Mouse (Mus musculus) embryonic fibroblast, embryonic 13.5 days (primary cell): Measurements from ENCODE around the gene Arhgef38. TPM values are rescaled to one million over a fixed set of nuclear protein-coding genes. Genes with fewer than 3 reads are reported as not detected.

Source experiments
- H3K27ac ChIP-seq: 2 replicates; pipeline ENCODE4 v1.5.1; 2012; ENCODE audit warnings: low read length, control low read depth, inconsistent platforms; ENCODE audit not compliant: insufficient read depth
- H3K4me1 ChIP-seq: 2 replicates; pipeline ENCODE4 v1.6.1; 2011; ENCODE audit warnings: low read length; ENCODE audit not compliant: control insufficient read depth, insufficient read depth
- H3K4me3 ChIP-seq: 2 replicates; pipeline ENCODE4 v1.5.1; 2011; ENCODE audit warnings: mild to moderate bottlenecking, control low read depth, low read length; ENCODE audit not compliant: insufficient read depth
- CTCF ChIP-seq: IDR thresholded peaks from 2 replicates; pipeline ENCODE4 v1.5.1; 2011; ENCODE audit warnings: mild to moderate bottlenecking, control low read depth, low read length, moderate library complexity, borderline replicate concordance; ENCODE audit not compliant: insufficient read depth
- POLR2A ChIP-seq: IDR thresholded peaks from 2 replicates; pipeline ENCODE4 v1.6.1; 2011; ENCODE audit warnings: low read depth, mild to moderate bottlenecking, control low read depth, low read length, moderate library complexity
- polyA plus RNA-seq: library from polyadenylated mRNA; stranded (reverse); fragments of >200 nt; gene quantifications from 2 replicates; pipeline ENCODE4 v1.2.4, GENCODE M21; 2011; ENCODE audit warnings: low read depth; ENCODE audit not compliant: missing spikeins, insufficient read length

Gene Arhgef38
- polyA plus RNA-seq, result not detected in 2 replicates

GRCm38 (mm10) chr3:133234821-133235295 lies at the start of gene Arhgef38:
Gene Arhgef38 (minus strand): TSS chr3:133234949.
- TF ChIP-seq POLR2A (no peak), CTCF (no peak)
- Histone ChIP-seq H3K27ac (no peak within 1 kb of the TSS), H3K4me1 (no peaks in the 10 kb centered on the region), H3K4me3 (no peak within 1 kb of the TSS)

GRCm38 (mm10) chr3:133271887-133272286 lies 37.1 kb upstream of the Arhgef38 start:
- TF ChIP-seq POLR2A (no peak), CTCF (no peak)
- H3K4me1 ChIP-seq, result no peaks in the 10 kb centered on the region

DNA sequence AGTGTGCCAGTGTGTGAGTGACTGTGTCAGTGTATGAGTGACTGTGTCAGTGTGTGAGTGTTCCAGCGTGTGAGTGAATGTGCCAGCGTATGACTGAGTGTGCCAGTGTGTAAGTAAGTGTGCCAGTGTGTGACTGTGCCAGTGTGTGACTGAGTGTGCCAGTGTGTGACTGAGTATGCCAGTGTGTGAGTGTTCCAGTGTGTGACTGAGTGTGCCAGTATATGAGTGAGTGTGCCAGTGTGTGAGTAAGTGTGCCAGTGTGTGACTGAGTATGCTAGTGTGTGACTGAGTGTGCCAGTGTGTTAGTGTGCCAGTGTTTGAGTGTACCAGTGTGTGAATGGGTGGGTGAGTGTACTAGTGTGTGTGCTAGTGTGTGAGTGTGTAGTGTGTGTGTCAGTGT lies 24.1 kb upstream of the Arhgef38 start:
- TF ChIP-seq POLR2A (no peak), CTCF (no peak)
- Histone ChIP-seq H3K4me3 (no peak overlapping the region), H3K27ac (no peak overlapping the region), H3K4me1 (no peaks in the 10 kb centered on the region)

More at GRCm38 (mm10) chr3:133271887-133272286, 37.1 kb upstream of the Arhgef38 start:
- Histone ChIP-seq H3K27ac (no peak overlapping the region), H3K4me3 (no peak overlapping the region)

DNA sequence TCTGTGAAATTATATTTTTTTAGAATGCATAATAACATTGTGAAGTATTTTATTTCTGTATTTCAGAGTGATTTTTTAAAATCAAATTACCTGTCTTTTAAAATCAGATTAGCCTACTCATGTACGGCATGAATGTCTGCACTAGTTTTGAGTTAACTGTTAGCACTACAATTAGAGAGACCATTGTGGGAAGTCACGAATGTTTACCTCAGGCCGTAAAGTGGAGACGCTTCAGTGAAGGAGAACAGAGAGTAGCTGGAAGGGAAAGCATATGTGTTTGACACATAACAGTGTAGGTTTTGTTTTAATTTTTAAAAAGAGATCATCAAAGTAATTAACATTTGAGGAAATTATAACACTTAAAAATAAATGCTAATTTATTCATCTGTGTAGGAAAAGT lies 21.1 kb upstream of the Arhgef38 start:
- H3K27ac ChIP-seq, result no peak overlapping the region
- TF ChIP-seq POLR2A (no peak), CTCF (no peak)
- no peaks in the 10 kb centered on the region for H3K4me1 ChIP-seq

DNA sequence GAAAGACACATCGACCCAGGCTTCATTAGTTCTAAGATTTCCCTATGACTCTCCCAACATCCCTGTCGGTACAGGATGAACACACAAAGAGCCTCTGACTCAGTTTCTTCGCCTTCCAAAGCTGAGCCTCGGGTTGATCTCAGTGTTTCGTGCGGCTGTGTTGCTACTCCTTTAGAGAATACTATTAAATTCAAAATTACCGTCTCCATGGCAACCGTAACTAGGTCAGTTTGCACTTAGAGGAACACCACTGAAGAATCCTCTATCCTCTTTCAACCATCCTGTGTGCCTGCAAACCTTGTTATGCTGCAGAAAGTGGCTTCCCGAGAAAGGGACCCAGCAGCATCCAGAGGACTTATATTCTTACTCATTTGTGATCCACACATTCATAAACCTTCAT lies 9.3 kb upstream of the Arhgef38 start:
- Histone ChIP-seq H3K4me1 (no peaks in the 10 kb centered on the region), H3K4me3 (no peak overlapping the region), H3K27ac (no peak overlapping the region)
- no peak for TF ChIP-seq CTCF
- no peak for TF ChIP-seq POLR2A

More for the DNA sequence above, 21.1 kb upstream of the Arhgef38 start:
- no peak overlapping the region for H3K4me3 ChIP-seq

DNA sequence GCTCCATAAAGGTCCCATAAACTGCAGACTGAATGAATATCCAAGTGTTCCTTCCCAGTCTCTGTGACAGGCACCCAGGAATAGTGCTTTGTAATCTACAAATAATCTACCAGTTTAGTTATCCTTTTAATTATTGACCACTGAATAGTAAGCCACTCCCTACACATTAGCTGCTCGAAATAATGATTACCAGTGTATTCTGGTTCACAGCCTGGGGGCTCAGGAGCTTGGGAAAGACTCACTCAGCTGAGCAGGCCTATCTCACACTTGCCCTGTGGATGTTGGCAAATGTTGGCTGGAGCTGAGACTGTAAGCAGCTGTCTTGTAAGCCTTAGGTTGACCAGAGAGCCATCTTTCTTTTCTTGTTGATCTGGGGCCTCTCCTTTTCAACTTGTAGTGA lies 7.2 kb upstream of the Arhgef38 start:
- Histone ChIP-seq H3K4me3 (no peak overlapping the region), H3K27ac (no peak overlapping the region), H3K4me1 (no peaks in the 10 kb centered on the region)
- TF ChIP-seq CTCF, result no peak
- no peak for TF ChIP-seq POLR2A

GRCm38 (mm10) chr3:133233993-133234392 lies 756 bp downstream of the Arhgef38 start:
- Histone ChIP-seq H3K27ac (no peak overlapping the region), H3K4me1 (no peaks in the 10 kb centered on the region), H3K4me3 (no peak overlapping the region)
- TF ChIP-seq CTCF (no peak), POLR2A (no peak)

DNA sequence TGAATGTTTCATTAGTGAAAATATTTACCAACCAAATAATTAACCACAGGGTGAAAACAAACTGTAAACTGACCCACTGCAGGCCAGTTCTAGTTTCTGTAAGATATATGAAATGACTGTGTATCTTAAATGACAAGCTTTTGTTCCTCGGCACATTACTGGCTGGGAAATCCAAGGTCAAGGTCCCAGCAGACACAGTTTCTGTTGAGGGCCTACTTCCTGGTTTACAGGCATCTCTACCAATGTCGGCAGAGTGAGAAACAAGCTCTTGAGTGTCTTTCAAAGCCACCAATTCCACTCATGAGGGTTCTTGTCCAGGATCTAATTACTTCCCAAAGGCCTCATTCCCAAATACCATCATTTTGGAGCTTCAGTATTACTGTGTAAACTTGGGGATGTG lies 4.3 kb downstream of the Arhgef38 start:
- Histone ChIP-seq H3K4me3 (no peak overlapping the region), H3K27ac (no peak overlapping the region), H3K4me1 (no peaks in the 10 kb centered on the region)
- TF ChIP-seq POLR2A (no peak), CTCF (no peak)

GRCm38 (mm10) chr3:133229594-133229993 lies 5.2 kb downstream of the Arhgef38 start:
- TF ChIP-seq CTCF (no peak), POLR2A (no peak)
- H3K4me3 ChIP-seq, result no peak overlapping the region
- H3K4me1 ChIP-seq, result no peaks in the 10 kb centered on the region
- H3K27ac ChIP-seq, result no peak overlapping the region

DNA sequence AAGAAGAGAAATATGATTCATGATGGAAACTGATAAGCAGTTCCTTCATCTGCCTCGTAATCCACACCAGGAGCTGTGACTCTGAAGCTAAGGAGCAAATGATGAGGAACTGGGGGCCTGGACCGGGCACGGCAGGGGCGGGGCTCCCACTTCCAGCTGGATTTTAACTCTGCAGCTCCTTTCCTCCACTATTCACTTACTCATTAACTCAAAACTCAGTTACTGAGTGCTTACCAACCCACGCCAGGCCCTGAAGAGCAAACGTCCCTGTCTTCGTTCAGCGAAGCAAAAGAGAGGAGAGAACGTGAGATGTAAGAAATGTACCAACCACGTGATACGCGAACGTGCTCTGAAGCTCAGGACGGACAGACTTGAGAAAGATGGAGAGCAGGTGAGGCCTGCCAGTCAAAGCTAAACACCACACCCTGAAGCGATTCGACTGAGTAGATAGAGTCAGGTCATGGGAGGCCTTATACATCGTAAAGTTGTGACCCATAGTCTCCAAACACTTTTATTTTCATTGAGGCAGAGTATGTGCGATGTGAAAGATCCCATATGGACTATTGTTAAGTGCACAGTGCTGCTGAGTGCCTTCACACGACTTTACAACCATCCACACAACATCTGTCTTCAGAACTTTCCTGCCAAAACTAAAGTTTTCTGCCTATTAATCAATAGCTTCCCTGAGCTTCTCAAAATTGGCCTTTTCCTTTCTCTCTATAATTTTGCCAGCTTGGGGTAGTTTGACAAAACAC lies 7.3 kb downstream of the Arhgef38 start:
- Histone ChIP-seq H3K4me1 (no peaks in the 10 kb centered on the region), H3K27ac (no peak overlapping the region), H3K4me3 (no peak overlapping the region)
- TF ChIP-seq POLR2A, result no peak
